Mouse (Mus musculus): ENCODE measurements around the gene Cul9. TPM values are rescaled to one million over a fixed set of nuclear protein-coding genes. Genes with fewer than 3 reads are reported as not detected.

The Cul9 gene
- total RNA-seq (2023): 13.4 TPM

DNA sequence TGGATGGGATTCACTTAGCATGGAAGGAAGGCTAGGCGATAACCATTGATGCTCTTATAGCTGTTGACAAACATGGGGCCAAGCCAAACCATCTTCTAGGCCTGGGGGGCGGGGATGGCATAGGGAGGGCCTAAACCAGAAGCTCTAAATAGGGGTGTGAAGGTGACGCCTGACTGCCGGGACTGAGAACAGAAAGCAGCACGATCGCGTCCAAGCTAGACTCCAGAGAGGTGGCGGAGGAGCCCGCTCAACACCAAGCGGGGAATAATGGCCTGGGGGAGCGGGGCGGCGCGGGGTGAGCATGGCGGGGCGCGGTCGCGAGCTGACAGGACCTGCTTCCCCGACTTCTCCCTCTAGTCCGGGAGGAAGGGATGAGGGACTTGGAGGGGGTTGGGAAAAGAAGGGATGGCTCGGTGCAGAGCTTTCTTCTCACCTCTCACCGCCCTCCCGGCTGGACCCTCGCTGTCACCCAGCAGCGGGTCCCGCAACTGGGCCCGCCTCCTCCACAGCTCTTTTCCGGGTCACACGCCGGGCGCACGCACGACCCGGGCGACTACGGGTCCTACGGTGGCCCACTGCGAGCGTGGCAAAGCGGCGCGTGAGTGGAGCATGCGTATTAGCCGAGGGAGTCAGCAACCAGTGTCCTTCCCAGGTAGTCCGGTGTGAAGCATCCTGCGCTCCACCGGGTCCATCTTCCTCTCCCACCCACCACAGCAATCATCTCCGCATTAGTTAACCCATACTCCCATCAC lies at the start of gene Cul9:
Cul9 (minus strand) TSS at position 576 of the 752 bp plus-strand sequence.

DNA sequence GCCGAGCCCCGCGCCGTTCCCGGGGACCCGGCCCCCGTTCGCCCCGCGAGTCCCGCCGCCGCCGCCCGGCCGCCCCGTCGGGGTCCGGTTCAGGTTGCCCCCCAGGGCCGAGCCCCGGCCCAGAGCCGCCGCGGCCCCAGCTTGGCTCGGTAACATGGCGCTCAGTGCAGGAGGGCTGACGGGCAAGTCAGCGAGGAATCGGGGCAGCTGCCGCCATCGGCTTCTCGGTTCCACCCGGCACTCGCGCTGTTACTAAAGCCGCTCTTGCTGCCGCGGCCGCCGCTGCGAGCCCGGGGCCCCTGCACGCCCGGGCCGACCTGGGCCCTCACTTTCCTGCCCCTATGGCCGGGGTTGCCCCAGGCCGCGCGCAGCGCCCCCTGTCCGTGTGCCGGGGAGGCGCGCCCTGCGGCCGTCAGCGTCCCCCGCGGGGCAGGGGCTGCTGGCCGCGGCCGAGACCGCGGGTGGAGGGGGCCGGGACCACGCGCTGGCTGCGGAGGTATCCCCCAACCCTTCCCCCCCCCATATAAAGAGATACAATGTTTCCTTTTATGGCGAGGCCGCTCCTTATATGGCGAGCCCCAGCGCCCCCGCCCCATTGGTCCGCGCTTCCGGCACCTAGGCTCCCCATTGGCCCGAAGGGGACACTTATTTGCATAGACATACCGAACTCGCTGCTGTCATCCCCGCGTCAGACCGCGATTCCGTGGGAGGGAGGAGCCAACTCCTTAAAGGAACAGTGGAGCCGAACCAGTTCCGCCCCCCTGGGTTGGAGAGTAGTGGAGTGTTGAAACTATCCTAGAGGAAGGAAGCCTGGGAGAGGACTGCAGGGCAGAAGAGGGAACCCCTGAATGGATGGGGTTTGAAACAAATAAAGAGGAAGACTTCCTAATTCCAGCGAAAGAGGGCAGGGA lies 9.7 kb upstream of the Cul9 start, which contains the start of gene Srf:
Srf (minus strand) TSS at position 503 of the 911 bp plus-strand sequence.

DNA sequence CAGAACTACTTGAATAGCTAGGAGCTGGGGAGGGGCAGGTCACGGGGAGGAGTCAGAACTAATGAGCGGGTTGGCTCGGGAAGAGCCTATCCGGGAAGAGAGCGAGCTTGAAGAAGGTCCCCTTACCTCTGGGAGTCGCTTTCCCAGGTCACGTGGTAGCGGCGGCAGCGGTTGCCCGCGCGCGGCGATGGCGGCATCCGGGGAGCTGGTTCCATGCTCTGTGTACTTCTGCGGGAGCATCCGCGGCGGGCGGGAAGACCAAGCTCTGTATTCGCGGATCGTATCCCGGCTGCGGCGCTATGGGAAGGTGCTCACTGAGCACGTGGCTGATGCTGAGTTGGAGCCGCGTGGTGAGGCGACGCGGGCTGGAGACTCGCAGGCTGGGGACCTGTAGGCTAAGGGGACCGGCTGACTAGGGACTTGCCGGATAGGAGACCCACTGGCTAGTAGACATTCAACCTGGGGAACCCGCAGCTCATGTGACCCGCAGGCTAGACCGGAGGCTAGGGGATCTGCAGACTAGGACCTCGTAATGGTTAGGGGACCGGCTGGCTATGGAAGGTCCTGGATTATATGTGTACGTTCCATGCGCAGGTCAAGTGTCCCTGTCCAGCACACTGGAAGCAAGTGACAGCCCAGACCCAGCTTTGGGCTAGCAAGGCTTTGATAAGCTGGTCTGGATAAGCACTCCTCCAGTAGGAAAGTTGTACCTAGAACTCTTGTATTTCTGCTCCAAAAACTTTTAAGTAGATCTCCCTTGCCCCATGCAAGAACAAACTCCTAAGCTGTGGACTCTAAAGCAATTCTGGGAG lies 49.4 kb downstream of the Cul9 start, which contains the start of gene Dnph1:
Dnph1 (plus strand) TSS at position 89 of the 812 bp plus-strand sequence.

DNA sequence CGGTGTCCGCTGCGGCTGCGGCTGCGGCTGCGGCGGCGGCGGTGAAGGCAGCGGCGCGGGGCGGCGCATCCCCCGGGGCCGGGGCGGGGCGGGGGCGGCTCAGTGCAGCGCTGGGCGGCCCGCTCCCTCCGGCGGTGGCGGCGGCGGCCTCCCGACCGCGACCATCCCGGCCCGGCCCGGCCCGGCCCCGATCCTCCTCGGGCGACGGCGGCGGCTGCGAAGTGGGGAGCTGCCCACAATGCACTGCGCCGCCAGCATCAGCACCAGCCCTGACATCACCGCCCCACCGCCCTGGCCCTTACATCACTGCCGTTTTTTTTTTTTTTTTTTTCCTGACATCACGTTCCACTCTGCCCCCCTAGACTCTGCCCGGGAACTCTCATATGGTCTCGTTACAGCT lies 58.8 kb downstream of the Cul9 start, which contains the start of gene Ttbk1:
Ttbk1 (minus strand) TSS at position 245 of the 400 bp plus-strand sequence.

Other genes with a start within 250 kb of the Cul9 start
- gene Dlk2, start 249.0 kb downstream of the Cul9 start, total RNA-seq (2023): not detected
- gene Abcc10, start 218.0 kb downstream of the Cul9 start, total RNA-seq (2023): 13.4 TPM
- gene Zfp318, start 162.7 kb downstream of the Cul9 start, total RNA-seq (2023): 46.2 TPM
- not detected for gene Crip3, start 117.5 kb downstream of the Cul9 start, total RNA-seq (2023)
- gene Slc22a7, start 107.9 kb downstream of the Cul9 start, total RNA-seq (2023): not detected
- 0.56 TPM for gene Ttbk1, start 58.7 kb downstream of the Cul9 start, total RNA-seq (2023)
- gene Dnph1, start 49.7 kb downstream of the Cul9 start, total RNA-seq (2023): not detected
- 62.6 TPM for gene Srf, start 9.8 kb upstream of the Cul9 start, total RNA-seq (2023)
- not detected for gene Ptk7, start 83.1 kb upstream of the Cul9 start, total RNA-seq (2023)
- 16.8 TPM for gene Klc4, start 99.6 kb upstream of the Cul9 start, total RNA-seq (2023)
- 29.7 TPM for gene Mrpl2, start 99.8 kb upstream of the Cul9 start, total RNA-seq (2023)
- 5.2 TPM for gene Cul7, start 103.9 kb upstream of the Cul9 start, total RNA-seq (2023)
- gene Rrp36, start 128.0 kb upstream of the Cul9 start, total RNA-seq (2023): 28.7 TPM
- gene Mea1, start 132.4 kb upstream of the Cul9 start, total RNA-seq (2023): 45.7 TPM
- gene Klhdc3, start 134.5 kb upstream of the Cul9 start, total RNA-seq (2023): 40.5 TPM
- gene Ppp2r5d, start 158.7 kb upstream of the Cul9 start, total RNA-seq (2023): 39.6 TPM
- 29.7 TPM for gene Pex6, start 165.1 kb upstream of the Cul9 start, total RNA-seq (2023)
- 0.94 TPM for gene Gnmt, start 182.8 kb upstream of the Cul9 start, total RNA-seq (2023)
- 57.5 TPM for gene Cnpy3, start 205.8 kb upstream of the Cul9 start, total RNA-seq (2023)
- gene Ptcra, start 217.3 kb upstream of the Cul9 start, total RNA-seq (2023): not detected
- gene 2310039H08Rik, start 226.2 kb upstream of the Cul9 start, total RNA-seq (2023): 18.1 TPM
- 60.5 TPM for gene Rpl7l1, start 236.3 kb upstream of the Cul9 start, total RNA-seq (2023)